Mouse (Mus musculus) heart, embryonic 14.5 days (tissue): ENCODE measurements around the gene Mustn1. TPM values are rescaled to one million over a fixed set of nuclear protein-coding genes. Genes with fewer than 3 reads are reported as not detected.
A peak's percentile ranks its signal among the peaks of the same experiment; 100 is the strongest.

ENCODE experiments used
- ATAC-seq: fragments of 200-750 bp; cut with Nextera tagmentation; 2 replicates; pipeline ENCODE4 v1.8.0; 2017; ENCODE audit warnings: low read depth, moderate TSS enrichment; ENCODE audit not compliant: insufficient number of reproducible peaks, insufficient read depth, low FRiP score
- H3K27ac ChIP-seq, 2 experiments: fragments of 200-500 bp in 1 of 2; fragments of 300-500 bp in 1 of 2; sonication (generic) in 1 of 2; replicated peaks in 1 of 2; 2 replicates each; pipeline ENCODE4 v1.5.1; 2012 to 2014; ENCODE audit warnings: low read depth in 2 of 2, low read length in 2 of 2, control low read depth in 1 of 2, mild to moderate bottlenecking in 1 of 2, mixed read lengths in 1 of 2; ENCODE audit not compliant: control insufficient read depth in 1 of 2, insufficient read depth in 1 of 2
- H3K27me3 ChIP-seq: fragments of 300-500 bp; sonication (generic); 2 replicates; pipeline ENCODE4 v1.6.1; 2014; ENCODE audit warnings: mild to moderate bottlenecking, low read length, control low read depth; ENCODE audit not compliant: control insufficient read depth, insufficient read depth
- H3K36me3 ChIP-seq: fragments of 300-500 bp; sonication (generic); 2 replicates; pipeline ENCODE4 v1.6.1; 2014; ENCODE audit warnings: mild to moderate bottlenecking, control low read depth, low read length, mixed read lengths; ENCODE audit not compliant: control insufficient read depth, insufficient read depth
- H3K4me1 ChIP-seq, 2 experiments: fragments of 200-500 bp in 1 of 2; fragments of 300-500 bp in 1 of 2; sonication (generic) in 1 of 2; 2 replicates each; pipeline ENCODE4 v1.6.1; 2012 to 2014; ENCODE audit warnings: low read length in 2 of 2, control low read depth in 1 of 2, mixed read lengths in 1 of 2; ENCODE audit not compliant: control insufficient read depth in 2 of 2, insufficient read depth in 2 of 2
- H3K4me2 ChIP-seq: fragments of 300-500 bp; sonication (generic); 2 replicates; pipeline ENCODE4 v1.6.1; 2014; ENCODE audit warnings: mild to moderate bottlenecking, low read length
- H3K4me3 ChIP-seq, 2 experiments: fragments of 200-500 bp in 1 of 2; fragments of 300-500 bp in 1 of 2; sonication (generic) in 1 of 2; 2 replicates each; pipeline ENCODE4 v1.5.1; 2012 to 2014; ENCODE audit warnings: low read length in 2 of 2, mild to moderate bottlenecking in 2 of 2, control low read depth in 1 of 2, low read depth in 1 of 2, moderate library complexity in 1 of 2; ENCODE audit not compliant: control insufficient read depth in 1 of 2, insufficient read depth in 1 of 2
- H3K9ac ChIP-seq: fragments of 300-500 bp; sonication (generic); 2 replicates; pipeline ENCODE4 v1.6.1; 2014; ENCODE audit warnings: mild to moderate bottlenecking, low read length
- H3K9me3 ChIP-seq: fragments of 300-500 bp; sonication (generic); 2 replicates; pipeline ENCODE4 v1.6.1; 2016; ENCODE audit warnings: low read length, control low read depth; ENCODE audit not compliant: control insufficient read depth
- WGBS: fragments of 180-500 bp; shearing (Covaris S2); extraction: QIAGEN DNeasy Blood & Tissue Kit; methylation state at CpG from one replicate; pipeline ENCODE4 v1.1.7; 2014; 5-methylcytosine and 5-hydroxymethylcytosine counted together
- polyA plus RNA-seq: library from polyadenylated mRNA; unstranded; fragments of >200 nt; fragmentation: Nextera tagmentation; extraction: Ambion mirVana; gene quantifications from 2 replicates; pipeline ENCODE4 v1.2.1, GENCODE M21; 2014

Mustn1 gene
- polyA plus RNA-seq, 1 experiment from 2014 or later = 3.3 TPM

DNA sequence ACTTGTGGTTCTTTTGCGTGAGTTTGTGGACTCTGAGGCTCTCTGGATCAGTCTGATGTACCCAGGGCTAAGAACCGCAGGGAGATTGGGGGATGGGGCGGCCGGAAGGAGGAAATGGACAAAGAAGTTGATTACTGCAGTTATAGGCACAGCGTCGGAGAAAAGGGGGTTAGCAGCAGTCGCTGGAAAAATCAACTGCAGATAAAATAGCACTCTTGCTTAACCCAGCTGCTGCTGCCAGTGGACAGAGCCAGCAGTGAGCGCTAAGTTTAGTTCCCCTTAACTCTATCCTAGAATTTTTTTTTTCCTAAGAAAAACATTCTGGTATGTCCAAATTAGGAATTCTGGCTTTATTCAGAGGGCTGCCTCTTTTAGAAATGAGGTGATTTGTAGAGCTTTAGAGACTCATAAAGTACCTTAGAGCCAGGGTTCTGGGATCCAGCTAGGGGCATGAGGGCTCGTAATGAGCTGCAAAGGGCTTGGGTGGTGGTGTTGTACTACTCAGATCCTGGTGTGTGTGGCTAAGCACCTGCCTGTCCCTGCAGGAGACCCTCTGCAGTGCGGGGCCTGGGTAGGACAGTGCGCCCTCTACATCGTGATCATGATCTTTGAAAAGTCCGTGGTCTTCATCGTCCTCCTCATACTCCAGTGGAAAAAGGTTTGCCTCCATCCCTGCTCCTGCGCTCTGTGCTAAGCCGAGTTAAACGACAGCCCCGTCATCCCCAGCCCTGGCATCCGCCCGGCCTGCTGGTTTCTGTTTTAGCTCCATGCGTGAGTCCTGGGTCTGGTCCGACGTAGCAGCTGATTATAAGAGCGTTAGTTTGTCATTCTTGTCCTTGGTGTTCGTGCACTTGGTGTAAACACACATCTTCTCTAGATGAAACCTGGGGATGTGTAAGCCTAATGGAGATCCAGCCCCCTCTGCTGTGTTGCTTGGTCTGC, 8.5 kb upstream of the Mustn1 start:
- Histone ChIP-seq H3K9ac (peak overlapping the region; percentile 51; the same call in 1 of the 2 replicates), H3K36me3 (peaks cover 37% of the 10 kb centered on the region), H3K4me1 (peaks cover 20 to 25% of the 10 kb centered on the region in 2 experiments), H3K9me3 (no peaks in the 10 kb centered on the region), H3K27me3 (no peaks in the 10 kb centered on the region), H3K27ac (peak overlapping the region; percentile 88 to 91), H3K4me2 (peak overlapping the region; percentile 34), H3K4me3 (no peak overlapping the region)
- WGBS = 51% methylated on average over 25 of the region's 25 CpGs
- ATAC-seq = 0 out of 2 replicates have a peak, but pooled peaks have one; percentile 15

- Histone ChIP-seq H3K4me2 (no peak overlapping the region), H3K4me1 (peaks cover 23 to 32% of the 10 kb centered on the region in 2 experiments), H3K9me3 (no peaks in the 10 kb centered on the region), H3K4me3 (no peak overlapping the region), H3K36me3 (peaks cover 29% of the 10 kb centered on the region), H3K27ac (no peak overlapping the region), H3K9ac (no peak overlapping the region), H3K27me3 (no peaks in the 10 kb centered on the region)
- 55% methylated on average over 18 of the region's 18 CpGs for WGBS
- no peak for ATAC-seq
These were observed 4.8 kb upstream of the Mustn1 start for GRCm38 (mm10) chr14:30874095-30874700.

- no peak overlapping the region for H3K9ac ChIP-seq
- H3K27ac ChIP-seq = no peak overlapping the region
- H3K36me3 ChIP-seq = peaks cover 29% of the 10 kb centered on the region
- H3K9me3 ChIP-seq = no peaks in the 10 kb centered on the region
- no peaks in the 10 kb centered on the region for H3K27me3 ChIP-seq
- no peak overlapping the region for H3K4me3 ChIP-seq
- no peak overlapping the region for H3K4me2 ChIP-seq
- 78% methylated on average over 12 of the region's 12 CpGs for WGBS
- H3K4me1 ChIP-seq = peaks cover 15 to 30% of the 10 kb centered on the region in 2 experiments
- ATAC-seq = no peak
These were observed 3.7 kb upstream of the Mustn1 start for GRCm38 (mm10) chr14:30875130-30875865.

DNA sequence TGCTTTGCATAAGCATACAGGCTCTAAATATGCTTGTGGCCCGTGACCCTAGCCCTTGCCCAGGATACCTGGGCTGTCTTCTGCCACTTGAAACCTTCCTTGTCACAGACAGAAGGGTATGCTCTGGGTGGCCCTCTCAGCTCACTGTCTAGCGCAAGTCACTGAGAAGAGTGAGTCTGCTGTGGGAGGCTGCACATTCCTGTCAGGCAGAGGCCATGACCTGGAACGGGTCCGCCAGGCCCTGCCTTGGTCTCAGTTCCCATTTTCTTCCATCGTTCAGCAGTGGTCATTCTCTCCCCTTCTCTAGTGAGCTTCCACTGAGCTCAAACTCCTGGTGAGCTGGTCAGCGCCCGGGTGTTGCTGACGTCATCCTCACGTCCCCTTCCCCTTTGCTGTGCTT, 3.0 kb upstream of the Mustn1 start:
- Histone ChIP-seq H3K4me1 (peaks cover 11 to 23% of the 10 kb centered on the region in 2 experiments; a peak in 3 of 4 replicates), H3K4me2 (no peak overlapping the region), H3K4me3 (no peak overlapping the region), H3K9ac (no peak overlapping the region), H3K27me3 (no peaks in the 10 kb centered on the region), H3K36me3 (peaks cover 29% of the 10 kb centered on the region), H3K9me3 (no peaks in the 10 kb centered on the region), H3K27ac (no peak overlapping the region)
- ATAC-seq = no peak
- WGBS = 72% methylated on average over 9 of the region's 9 CpGs

DNA sequence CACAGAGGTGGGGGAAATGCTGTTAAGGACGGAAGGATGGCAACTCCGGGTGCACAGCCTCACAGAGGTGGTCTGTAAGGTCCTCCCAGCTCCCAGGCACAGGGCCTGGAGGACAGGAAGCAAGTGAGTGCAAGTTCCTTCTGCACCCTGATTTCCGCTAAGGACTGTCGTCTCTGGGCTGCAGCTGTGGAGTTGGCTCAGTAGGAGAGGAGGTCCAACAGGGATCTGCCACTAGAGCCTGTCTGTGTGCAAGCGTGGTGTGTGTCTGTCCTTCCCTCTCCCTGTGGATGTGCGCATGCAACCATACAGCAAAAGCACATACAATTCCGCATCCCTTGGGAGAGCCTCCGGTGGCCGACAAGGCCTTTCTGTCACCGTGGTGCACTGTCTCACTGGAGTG, 2.5 kb upstream of the Mustn1 start:
- H3K27me3 ChIP-seq = no peaks in the 10 kb centered on the region
- no peak for ATAC-seq
- 83% methylated on average over 10 of the region's 10 CpGs for WGBS
- no peaks in the 10 kb centered on the region for H3K9me3 ChIP-seq
- peaks cover 29% of the 10 kb centered on the region for H3K36me3 ChIP-seq
- no peak overlapping the region for H3K27ac ChIP-seq
- no peak overlapping the region for H3K9ac ChIP-seq
- peaks cover 11 to 19% of the 10 kb centered on the region in 2 experiments; a peak in 3 of 4 replicates for H3K4me1 ChIP-seq
- no peak overlapping the region for H3K4me3 ChIP-seq
- H3K4me2 ChIP-seq = no peak overlapping the region

DNA sequence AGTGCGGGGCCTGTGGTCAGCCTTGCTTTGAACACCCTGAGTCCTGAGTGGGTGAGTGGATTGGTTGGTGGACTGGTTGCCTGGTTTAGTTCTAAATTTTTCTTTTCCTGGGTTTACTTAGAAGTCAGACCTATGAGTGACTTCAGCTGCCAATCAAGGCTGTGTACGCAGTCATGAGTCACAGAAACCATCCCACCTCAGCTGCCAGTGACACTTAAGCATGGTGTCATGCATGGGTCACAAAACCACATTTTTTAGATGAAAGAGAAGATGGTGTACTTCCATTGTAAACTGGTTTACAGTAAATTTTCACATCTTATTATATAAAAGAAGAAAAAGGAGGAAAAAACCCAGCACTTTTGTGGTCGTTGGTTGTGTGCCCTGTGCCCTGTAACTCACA, 1.2 kb upstream of the Mustn1 start:
- Histone ChIP-seq H3K4me3 (no peak overlapping the region), H3K27ac (0 out of 4 replicates have a peak overlapping the region, but pooled peaks of 1 of the 2 experiments have one; percentile 68), H3K4me1 (peaks cover 11 to 19% of the 10 kb centered on the region in 2 experiments; a peak in 3 of 4 replicates), H3K9ac (no peak overlapping the region), H3K36me3 (peaks cover 25% of the 10 kb centered on the region), H3K9me3 (no peaks in the 10 kb centered on the region), H3K27me3 (no peaks in the 10 kb centered on the region), H3K4me2 (no peak overlapping the region)
- 93% methylated on average over 3 of the region's 3 CpGs for WGBS
- no peak for ATAC-seq

- no peak for ATAC-seq
- Histone ChIP-seq H3K4me3 (no peak overlapping the region), H3K4me2 (no peak overlapping the region), H3K9me3 (no peaks in the 10 kb centered on the region), H3K36me3 (peaks cover 10% of the 10 kb centered on the region; the same call in 1 of the 2 replicates), H3K27ac (peak overlapping the region; percentile 8 to 72), H3K9ac (0 out of 2 replicates have a peak overlapping the region, but pooled peaks have one; percentile 16), H3K27me3 (no peaks in the 10 kb centered on the region), H3K4me1 (peaks cover 6 to 15% of the 10 kb centered on the region in 2 experiments; a peak in 3 of 4 replicates)
- WGBS = 56% methylated on average over 9 of the region's 9 CpGs
These were observed 794 bp downstream of the Mustn1 start for GRCm38 (mm10) chr14:30879794-30880193.
